Mouse (Mus musculus) heart, adult 8-10 months (tissue): ENCODE measurements around the gene Adamts16. TPM values are rescaled to one million over a fixed set of nuclear protein-coding genes. Genes with fewer than 3 reads are reported as not detected.

ENCODE experiments used
- DNase-seq: peaks from one replicate; pipeline ENCODE4 v3.0.0; 2022; ENCODE audit warnings: low spot score
- total RNA-seq, 4 experiments: library from RNA; stranded (reverse); gene quantifications; 2 replicates each; pipeline ENCODE4 v1.2.4; 2022

Adamts16 gene
- total RNA-seq, 4 experiments from 2014 or later, result not detected

DNA sequence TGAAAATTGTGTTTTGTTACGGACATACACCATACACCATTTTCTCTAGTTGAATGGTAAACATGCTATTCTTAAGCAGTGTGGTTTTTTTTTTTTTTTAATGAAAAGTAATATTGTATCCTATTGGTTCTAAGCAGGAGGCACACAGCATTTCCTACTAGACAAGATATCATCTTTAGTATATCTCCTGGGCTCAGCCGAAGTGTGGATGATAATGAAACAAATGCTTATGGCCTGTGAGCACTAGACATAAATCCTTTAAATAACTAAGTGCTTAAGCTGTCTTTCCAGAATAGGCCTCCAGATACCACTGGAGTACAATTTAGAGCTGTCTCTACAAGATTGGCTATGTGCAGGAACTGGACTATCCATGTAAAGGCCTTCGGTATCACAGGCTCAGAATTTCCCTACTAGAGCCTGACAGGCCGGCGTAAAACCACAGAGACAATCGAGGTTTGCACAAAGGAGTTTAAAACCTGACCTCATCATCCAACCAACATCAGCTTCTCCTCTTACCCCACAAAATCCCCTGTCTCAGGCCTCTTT is 8.9 kb downstream of the Adamts16 start:
- DNase-seq, result no peak

DNA sequence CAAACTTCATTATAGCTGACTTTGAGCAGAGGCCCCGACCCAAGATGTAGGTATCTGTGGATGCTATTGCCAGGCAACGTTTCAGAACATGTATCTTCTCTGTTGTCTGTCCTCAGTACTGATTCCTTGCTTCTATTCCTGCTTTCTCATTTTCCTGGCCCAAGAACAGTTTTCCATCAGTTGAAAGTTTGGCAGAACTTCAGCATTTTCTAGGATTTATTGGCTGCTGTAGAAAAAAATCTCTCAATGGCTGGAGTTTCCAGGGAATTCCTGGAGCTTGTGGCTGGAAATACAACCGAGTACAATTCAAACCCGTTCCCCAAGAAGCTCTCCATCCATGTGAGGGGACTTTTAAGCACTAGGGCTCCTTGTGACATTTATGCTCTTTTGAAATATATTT is 10.6 kb downstream of the Adamts16 start:
- no peak for DNase-seq

DNA sequence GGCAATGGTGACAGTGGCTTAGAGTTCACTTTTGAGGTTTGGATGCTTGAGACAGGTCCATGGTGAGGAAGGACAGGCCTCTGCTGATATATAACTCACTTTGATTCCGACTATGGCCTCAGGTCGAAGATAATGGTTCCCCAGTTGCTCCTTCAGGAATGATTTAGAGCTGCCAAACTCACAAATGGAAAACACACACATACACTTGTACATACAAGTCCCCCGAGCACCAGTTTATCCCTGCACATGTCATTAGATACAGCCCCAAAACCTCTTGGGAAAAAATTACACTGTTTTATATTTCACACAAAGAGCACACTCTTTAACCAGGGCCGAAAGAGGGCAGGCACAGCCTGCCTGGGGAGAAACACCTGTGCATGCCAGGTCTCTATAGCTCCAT is 14.1 kb downstream of the Adamts16 start:
- DNase-seq, result no peak

DNA sequence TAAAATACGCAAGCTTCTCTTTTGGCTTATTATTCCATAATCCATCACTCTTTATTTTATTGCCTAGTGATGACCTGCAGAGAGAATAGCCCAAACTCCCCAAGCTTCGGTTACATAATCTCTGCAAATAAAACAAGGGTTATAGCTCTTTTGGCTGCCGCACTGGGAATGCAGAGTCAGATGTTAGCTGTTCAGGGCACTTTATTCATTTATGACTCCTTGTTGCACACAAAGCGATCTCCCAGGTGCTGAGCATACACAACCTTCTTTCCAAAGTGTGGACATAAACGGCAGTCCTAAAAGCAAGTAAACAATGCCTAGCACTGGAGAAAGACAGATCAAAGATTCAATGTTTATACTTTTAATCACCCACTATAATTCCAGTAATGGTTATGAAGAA is 16.3 kb downstream of the Adamts16 start:
- no peak for DNase-seq

DNA sequence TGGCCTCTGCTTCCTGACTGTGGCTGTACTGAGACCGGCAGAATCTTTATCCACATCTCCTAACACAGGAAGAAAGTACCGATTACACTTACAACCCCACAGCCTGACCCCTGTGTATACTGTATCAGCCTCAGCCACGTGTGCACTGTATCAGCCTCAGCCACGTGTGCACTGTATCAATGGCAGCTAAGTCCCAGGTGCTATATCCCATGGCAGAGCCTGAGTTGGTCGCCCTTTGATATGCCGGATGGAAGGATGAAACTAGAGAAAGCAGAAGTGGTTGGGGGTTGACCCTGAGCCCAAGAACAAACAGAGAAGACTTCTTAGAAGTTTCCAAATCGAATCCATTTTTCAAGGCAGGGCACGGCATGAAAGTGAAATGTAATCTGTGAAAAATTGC is 17.9 kb downstream of the Adamts16 start:
- DNase-seq, result no peak

DNA sequence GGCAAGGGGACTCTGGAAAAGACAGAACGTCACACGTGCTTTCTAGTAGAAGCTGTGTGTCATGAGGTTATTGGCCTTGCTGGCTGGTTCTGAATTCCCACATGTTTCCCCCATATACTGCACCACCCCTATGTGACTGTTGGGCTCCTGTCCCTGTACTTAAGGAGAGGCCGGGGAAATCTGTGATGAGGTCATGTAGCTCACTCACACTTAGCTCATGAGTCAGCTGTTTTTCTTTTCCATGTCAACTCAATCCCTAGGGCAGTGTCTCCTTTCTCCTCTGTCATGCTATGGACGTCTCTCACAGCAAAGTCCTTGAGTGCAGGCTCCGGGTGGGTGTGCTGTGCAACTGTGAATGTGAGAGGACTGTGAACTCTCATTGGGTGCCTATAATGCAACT is 22.6 kb downstream of the Adamts16 start:
- no peak for DNase-seq

DNA sequence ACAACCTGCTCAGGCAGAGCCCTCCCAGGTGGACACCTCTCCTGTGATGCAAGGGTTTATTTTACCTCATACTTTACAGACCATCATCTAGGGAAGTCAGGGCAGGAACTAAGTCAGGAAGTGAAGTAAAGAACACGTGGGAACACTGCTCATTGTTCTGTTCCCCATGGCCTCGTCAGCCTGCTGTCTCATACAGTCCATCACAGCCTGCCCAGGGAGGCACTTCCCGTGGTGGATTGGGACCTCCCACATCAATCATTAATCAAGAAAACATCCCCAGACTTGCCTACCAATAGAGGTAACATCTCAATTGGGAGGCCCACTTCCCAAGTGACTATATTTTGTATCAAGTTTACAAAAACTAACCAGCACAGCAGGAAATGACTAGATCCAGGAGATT is 27.2 kb downstream of the Adamts16 start:
- no peak for DNase-seq

DNA sequence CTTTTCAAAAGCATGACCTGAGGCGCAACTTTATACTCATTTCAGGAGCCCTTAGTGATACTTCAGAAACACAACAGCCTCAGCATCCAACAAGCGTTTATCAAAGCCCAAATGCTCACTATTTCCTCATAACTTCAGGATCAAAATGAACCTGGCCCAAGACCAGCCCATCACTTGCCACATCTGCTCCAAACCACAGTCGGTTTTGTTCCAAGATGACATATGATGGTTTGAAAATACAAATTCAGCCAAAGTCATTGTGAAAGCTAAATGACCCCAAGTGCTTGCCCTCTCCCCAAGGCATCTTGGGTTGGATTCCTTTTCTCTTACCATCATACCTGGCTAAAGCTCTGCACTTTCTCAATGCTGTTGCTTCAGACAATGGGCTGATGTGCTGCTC is 36.1 kb downstream of the Adamts16 start:
- DNase-seq, result no peak

DNA sequence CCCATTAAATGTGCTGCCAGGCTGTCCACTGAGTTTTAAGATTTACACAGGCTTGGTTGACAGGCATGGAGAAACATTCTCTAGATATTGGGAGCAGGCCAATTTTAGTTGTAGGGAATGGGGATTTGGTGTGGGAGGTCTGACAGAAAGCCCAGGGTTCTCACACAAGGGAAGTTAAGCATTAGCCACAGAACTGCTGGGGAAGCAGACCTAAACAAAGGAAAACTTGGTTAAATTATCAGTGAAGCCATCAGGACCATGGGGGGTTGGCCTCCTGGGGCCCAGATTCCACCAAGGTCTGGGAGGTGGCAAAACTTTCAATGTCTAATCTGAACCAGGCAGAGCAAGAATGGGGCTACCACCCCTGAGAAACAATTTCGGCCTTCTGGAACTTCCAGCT is 38.8 kb downstream of the Adamts16 start:
- no peak for DNase-seq

DNA sequence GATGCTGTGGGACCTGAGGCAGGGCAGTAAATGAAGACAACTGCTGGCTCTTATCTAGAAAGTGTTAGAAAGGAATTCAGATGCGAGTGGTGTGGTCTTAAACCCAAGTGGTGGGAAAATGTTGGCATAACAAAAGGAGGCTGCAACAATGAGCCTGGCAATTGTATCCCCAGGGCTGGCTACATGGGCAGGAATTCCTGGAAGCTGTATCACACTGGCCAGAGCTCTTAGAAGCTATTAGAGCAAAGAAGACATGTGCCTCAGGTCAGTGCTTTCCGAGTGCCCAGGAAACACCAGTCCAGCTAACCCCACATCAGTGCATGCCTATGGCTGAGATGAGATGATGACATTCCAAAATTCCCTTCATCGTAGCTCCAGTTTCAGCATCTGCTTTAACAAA is 42.3 kb downstream of the Adamts16 start:
- DNase-seq, result no peak

DNA sequence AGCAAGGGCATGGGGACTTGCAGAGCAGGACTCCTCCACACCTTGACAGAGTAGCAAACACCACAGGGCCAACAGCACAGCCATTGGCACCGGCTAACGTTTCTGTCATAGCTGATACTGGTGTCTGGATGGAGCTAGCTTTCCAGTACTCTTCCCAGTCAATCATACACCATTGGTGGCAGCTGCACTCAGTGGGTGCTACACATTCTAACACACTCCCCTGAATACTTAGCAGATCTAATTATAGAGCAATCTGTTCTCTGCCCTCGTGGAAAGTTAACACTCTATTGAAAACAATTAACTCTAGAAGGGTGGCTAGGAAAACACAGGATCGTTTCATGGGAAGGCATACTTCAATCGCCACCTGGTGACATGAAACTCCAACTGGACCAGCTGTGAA is 43.2 kb downstream of the Adamts16 start:
- no peak for DNase-seq

DNA sequence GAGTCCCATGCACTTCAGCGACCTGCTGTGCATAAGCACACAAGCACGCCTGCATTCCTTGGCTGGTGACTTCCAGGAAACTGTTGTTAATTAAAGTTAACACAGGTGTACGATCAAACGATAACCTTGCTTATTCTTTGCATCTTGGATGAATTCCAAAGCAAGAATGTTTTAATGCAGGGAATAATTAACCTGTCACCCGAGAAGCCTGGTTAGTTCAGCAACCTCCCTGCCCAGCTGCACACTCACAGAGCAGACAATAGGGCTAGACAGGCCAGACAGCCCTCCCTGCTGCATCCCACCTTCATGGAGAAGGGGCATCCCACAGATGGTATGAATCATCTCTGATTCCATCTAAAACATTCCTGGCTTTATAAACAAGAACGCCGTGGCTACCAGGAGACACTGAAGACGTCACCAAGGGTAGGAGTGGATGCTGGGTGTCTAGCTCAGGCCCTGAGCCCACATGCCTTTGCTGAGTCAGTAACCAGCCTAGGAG is 47.5 kb downstream of the Adamts16 start:
- DNase-seq, result no peak

DNA sequence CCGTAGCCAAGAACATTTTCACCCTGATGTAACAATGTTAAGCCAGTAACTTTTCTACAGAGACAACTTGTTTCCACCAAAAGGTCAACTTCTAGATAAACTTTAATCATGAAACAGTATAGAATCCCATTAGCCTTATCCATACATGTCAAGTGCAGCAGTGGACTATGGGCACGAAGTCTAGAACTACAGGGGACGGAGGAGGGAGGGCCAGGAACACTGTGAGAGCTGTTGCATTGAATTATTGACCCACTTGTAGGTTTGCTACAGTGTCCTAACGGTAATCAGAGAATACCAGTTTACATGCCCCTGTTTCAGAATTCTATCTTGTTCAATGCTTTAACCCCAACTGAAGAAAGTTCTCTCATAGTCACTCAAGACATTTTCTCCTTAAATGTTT is 48.0 kb downstream of the Adamts16 start:
- DNase-seq, result no peak

DNA sequence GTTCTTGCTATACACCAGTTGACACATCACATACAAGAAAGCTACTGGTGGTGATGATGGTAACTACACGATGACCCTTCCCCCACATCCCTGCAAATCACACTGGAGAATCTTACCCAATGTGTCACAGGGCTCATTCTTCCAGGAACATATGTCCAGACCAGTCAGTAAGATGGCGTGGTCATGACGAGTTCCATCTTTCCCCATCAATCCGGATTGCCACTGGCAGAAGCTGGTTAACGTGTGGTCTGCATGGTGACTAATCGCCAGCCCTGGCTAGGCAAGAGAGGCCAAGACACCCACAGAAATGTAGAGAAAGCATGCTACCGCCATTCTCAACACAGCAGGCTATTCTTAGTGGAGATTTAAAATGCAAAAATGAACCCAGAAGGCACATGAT is 48.7 kb downstream of the Adamts16 start:
- no peak for DNase-seq

DNA sequence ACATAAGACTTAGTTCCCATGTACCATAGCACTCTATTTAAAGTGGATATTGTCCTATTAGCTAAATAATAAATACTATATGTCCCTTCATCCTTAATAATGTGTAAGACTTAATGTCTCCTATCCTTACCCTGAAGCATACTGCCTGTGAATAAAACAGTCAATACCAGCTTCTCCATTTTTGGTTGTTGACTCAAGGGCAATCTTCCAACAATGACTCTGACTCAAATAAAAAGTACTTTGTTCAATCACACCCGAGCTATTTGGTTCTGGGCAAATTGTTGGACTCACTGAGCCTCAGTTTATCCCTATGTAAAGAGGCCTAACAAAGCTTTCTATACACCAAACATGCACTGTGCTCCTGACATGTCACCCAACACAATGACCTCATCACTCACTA is 51.8 kb downstream of the Adamts16 start:
- no peak for DNase-seq

DNA sequence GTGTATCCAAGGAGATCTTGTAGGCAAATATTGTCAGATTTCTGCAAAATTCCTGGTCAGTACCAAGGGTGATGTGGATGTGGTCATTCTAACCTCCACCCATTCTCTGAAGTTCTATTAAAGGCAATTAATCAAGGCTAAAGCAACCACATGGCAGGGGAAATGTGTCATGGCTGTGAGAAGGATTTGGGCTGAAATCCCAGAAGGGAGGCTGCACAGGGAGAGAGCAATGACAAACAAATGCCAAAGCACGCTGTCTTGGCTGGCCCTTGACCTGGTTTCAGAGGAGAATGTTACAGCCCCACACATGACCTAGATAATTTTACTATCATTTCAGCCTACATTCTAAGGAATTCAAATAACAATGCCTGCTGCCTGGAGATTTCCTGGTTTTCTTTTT is 52.6 kb downstream of the Adamts16 start:
- DNase-seq, result peak; percentile 12

DNA sequence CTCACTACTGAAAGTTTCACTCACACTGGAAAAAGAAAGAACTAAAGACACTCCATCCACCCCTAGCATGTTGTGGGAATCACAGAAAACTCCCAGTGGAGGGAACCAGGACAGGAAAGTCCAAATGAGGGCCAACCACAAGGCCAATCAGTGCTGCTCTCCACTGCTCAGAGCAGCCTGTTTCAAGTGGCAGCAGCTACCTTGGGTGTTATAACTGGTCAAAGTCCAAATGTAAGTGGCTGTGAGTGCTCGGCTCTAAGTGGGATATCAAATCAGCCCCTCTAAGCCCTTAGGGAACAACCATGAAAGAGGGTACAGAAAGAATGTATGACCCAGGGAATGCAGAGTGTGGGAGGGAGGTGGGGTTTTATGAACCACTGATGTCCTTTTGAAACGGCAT is 56.5 kb downstream of the Adamts16 start:
- no peak for DNase-seq

DNA sequence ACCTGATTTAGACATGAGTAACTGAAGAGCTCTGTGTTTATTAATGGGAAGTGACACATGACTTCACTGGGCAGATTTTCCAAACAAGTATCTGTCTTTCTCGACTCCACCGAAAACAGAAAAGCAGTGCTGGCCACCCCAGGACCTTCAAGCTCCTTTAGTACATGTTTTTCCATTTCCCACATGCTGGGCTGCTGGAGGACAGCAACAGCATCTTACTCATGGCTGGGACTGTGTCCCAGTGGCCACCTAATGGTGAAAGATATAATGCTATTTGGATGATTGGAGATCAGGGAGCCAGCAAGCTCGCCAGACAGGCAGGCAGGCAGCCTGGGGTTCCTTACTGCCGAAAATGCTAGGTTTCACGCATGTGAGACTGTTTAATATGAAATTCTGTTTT is 57.5 kb downstream of the Adamts16 start:
- no peak for DNase-seq

DNA sequence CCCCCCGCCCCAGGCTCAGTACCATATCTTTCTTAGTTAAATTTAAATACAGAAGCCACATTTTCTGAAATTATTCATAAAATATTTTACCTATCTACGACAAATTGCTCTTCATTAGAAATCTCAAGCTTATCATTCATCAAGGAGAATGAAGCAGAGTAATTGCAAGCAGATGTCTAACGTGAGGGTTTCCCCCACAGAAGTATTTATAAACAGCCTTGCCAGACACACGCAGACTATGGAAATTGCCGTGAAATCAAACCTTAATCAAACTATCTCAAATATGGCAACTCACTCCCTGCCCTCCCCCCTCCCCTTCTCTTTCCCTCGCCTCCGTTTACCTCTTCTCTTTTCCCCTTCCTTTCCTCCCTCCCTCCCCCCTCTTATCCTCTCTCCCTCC is 61.8 kb downstream of the Adamts16 start:
- no peak for DNase-seq

DNA sequence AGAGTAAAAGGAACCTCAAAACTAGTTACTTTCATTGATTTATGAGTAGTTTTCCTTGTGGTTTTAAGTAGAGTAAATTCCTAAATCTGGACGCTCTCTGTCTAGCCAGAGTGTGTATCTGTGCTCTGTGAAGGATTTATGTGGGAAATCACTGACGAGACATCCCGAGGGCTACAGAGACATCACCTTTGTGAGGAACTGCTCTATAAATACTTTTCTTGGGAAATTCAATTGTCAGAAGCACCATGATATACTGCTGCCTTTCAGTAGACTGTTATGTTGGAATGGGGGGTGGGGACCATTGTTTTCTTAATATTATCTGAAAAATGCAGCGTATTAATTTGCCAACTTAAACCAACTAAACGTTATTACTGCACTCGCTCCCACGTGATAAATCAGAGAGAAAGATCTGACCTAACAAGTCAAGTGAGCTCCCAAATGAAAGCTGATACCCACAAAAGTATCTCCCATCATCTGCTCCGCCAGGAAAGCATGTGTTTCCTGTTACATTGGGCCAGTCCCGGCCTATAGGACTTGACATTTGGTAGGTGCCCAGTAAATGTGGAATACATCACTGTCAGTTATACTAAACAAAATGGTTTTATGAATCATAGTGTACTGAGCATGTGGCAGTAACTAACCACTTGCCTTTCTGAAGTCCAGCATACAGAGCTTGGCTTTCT is 62.6 kb downstream of the Adamts16 start:
- no peak for DNase-seq

DNA sequence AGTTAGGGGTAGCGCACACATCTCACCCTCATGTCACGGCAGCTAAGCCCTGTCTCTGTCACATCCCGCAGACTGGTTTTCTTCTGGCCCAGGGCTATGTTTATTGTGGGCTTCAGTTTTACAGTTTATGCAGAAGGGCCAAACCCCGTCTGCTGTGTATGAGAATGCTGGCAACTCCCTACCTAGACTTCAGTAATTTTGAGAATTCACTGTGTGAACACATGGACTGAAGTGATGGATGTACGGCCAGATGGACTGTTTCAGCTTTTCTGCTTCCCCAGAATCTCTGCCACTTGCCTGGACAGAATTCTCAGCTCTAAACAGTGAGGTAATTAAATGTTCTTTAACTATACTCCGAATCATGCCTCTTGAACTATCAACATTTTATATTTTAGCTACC is 70.5 kb downstream of the Adamts16 start:
- no peak for DNase-seq

DNA sequence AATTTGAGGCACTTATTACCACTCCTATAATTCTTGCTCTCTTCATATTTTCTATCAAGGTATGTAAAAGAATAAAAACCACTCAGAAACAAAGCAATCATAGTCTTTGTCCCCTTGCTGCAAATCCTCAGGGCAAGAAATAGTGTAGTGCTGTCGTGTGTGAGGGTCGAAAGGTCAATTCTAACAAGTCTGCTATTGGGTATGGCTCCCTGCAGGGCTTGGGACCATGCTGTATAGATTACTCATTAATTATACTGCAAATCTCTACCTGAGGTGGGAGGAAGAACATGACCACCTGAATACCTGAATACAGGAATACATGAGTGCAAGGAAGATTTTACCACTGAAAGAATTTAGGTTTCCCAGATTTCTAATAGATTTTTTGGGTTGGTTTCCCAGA is 72.5 kb downstream of the Adamts16 start:
- DNase-seq, result no peak

DNA sequence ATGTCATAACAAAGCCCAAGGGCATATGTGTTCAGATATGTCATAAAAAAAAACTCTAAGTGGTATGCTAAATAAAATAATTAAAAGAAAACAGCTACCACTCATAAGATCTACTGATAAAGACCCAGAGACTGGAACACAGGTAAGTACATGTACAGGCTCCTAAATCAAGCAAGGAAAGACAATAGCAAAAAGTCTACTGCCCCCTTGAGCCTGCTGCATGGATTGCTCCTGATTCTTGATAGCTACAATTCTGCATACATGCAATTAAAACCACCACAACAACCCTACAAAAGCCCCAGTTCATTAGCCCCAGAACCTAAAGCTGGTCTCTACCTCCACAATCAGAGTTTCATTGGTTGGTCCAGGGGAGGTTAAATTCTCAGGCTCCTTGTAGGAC is 74.1 kb downstream of the Adamts16 start:
- peak; percentile 11 for DNase-seq

DNA sequence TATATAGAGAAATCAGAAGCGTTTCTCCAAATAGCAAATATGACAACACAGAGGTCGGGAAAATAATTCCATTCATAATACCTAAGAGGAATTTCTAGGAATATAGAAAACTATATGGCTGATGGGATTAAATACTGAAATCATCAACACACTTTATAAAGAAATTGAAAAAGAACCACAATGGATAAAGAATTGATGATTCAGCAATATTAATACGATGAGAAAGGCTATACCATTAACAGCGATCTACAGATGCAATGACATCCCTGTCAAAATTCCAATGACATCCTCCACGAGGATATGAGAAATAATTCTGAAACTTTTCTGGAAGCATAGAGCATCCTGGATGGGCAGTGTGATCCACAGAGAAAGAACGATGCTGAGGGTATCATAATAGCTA is 76.9 kb downstream of the Adamts16 start:
- DNase-seq, result no peak
